Mouse (Mus musculus): Measurements from ENCODE around the gene Stkld1. TPM values are rescaled to one million over a fixed set of nuclear protein-coding genes. Genes with fewer than 3 reads are reported as not detected.

The Stkld1 gene
- polyA plus RNA-seq, 1 experiment from 2014 or later: 0.38 TPM

DNA sequence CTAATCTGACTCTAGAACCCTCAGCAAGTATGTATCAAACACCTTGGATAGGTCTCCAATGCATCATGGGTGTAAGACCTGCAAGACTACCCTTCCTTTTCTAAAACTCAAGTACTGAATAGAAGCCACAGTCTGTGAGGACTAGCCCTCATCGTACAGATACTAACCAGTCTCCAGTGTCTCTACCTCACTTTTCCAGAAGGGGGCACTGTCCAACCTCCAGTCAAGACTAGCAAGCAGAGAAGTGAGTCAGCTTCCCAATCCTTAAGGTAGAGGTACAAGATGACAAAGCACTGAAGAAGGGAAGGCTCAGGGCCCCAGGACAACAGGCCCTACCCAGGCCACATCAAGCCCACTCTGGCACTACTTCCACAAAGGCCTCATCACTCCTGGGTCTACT lies 3.5 kb upstream of the Stkld1 start:
- WGBS: 13% methylated on average over 1 of the region's 1 CpGs
- no peaks in the 10 kb centered on the region for H3K9me3 ChIP-seq (replicated peaks; ENCODE audit: control insufficient read depth, low read length, poor library complexity, severe bottlenecking)
- peaks cover 23% of the 10 kb centered on the region for H3K36me3 ChIP-seq (ENCODE audit: control insufficient read depth, insufficient read depth, low read length)
- H3K4me2 ChIP-seq (ENCODE audit: low read length): no peak overlapping the region
- H3K4me1 ChIP-seq (ENCODE audit: control insufficient read depth, insufficient read depth, low read length): peaks cover 25% of the 10 kb centered on the region
- ATAC-seq: no peak
- H3K27ac ChIP-seq (ENCODE audit: low read length): no peak overlapping the region
- no peaks in the 10 kb centered on the region for H3K27me3 ChIP-seq (ENCODE audit: control insufficient read depth, insufficient read depth, low read depth, low read length)
- H3K9ac ChIP-seq (ENCODE audit: low read depth, low read length): no peak overlapping the region
- no peak overlapping the region for H3K4me3 ChIP-seq (ENCODE audit: low read depth, low read length)

DNA sequence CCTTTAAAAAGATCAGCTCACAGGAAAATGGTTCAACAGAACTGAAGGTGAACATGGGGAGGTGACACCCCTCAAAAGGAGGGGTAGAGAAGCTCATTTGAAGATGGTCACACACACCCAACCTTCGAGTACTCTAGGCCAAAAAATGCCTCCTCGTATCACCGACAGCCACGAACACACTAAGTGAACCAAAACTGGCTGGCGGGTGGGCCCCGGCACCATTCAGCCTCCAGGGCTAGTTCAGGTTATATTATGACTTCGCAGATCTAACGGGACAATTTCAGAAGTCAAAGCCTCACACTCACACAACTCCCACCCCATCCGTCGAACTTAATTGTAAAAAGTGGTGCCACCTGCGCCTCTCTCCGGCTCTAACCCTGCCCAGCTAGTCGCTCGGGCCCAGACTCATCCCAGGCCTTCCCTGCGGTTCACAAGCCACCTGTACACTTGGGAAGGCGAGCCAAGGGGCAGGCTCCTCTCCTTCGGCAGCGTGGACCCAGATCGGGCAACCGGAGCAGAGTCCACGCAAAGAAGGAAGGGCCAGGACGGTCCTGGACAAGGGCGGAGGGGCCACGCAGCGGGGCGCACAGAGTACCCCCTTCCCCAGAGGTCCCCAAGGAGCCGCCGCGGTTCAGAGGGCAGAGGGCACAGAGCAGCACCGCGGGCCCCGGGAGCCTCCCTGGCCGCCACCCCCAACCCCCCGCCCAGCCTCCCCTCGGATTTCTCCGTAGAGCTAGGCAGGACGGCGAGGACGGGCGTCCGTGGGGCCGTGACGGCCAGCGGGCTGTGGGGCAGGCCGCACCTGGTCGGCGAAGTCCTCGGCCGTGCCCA lies 1.2 kb upstream of the Stkld1 start:
- Histone ChIP-seq H3K4me1 (ENCODE audit: control insufficient read depth, insufficient read depth, low read length) (peaks cover 25% of the 10 kb centered on the region), H3K9me3 (replicated peaks; ENCODE audit: control insufficient read depth, low read length, poor library complexity, severe bottlenecking) (no peaks in the 10 kb centered on the region), H3K4me3 (ENCODE audit: low read depth, low read length) (peak overlapping the region; percentile 96), H3K9ac (ENCODE audit: low read depth, low read length) (peak overlapping the region; percentile 99), H3K36me3 (ENCODE audit: control insufficient read depth, insufficient read depth, low read length) (peaks cover 10% of the 10 kb centered on the region; the same call in 1 of the 2 replicates), H3K4me2 (ENCODE audit: low read length) (peak overlapping the region; percentile 80), H3K27me3 (ENCODE audit: control insufficient read depth, insufficient read depth, low read depth, low read length) (no peaks in the 10 kb centered on the region), H3K27ac (ENCODE audit: low read length) (peak overlapping the region; percentile 80)
- peak; percentile 24; the same call in 1 of the 2 replicates for ATAC-seq
- WGBS: 3% methylated on average over 37 of the region's 49 CpGs

DNA sequence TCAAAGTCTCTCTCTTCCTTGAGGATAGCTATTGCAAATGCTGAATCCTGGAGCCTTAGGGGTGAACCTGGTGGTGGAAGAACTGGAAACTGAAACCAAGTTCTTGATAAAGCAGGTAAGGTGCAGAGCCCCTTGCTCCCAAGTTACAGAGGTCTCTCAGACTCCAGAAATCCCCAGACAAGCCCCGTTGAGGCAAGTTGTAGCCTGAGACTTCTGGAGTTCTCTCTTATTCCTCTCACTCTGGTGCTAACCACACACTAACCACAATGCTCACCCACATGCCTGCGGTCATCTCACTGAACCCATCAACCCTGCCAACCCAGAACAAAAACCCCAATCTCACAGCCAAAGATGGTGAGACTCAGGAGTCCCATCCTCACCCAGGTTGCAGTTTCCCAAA lies 1.4 kb downstream of the Stkld1 start:
- Histone ChIP-seq H3K4me1 (ENCODE audit: control insufficient read depth, insufficient read depth, low read length) (peaks cover 23% of the 10 kb centered on the region), H3K4me2 (ENCODE audit: low read length) (no peak overlapping the region), H3K9me3 (replicated peaks; ENCODE audit: control insufficient read depth, low read length, poor library complexity, severe bottlenecking) (no peaks in the 10 kb centered on the region), H3K9ac (ENCODE audit: low read depth, low read length) (no peak overlapping the region), H3K4me3 (ENCODE audit: low read depth, low read length) (no peak overlapping the region), H3K36me3 (ENCODE audit: control insufficient read depth, insufficient read depth, low read length) (peaks cover 4% of the 10 kb centered on the region; the same call in 1 of the 2 replicates), H3K27me3 (ENCODE audit: control insufficient read depth, insufficient read depth, low read depth, low read length) (no peaks in the 10 kb centered on the region), H3K27ac (ENCODE audit: low read length) (no peak overlapping the region)
- 97% methylated on average over 2 of the region's 2 CpGs for WGBS
- no peak for ATAC-seq

DNA sequence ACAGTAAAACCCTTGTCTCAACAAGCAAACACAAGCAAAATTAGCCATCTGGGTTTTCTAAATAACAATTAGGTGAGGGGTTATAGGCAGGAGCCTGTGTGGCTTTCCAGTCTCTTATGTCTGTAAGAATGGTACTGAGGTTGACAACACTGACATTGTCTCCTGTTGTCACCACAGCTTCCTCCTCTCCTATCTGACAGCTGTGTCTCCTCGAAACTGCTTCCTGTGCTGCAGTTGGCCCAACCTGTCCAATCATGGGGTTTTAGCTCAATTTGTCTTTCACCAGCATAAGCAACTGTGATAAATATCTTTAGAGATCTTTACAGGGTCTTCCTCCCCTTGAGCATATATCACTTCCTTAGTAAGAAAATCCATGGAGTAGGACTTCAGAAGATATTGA lies 2.6 kb downstream of the Stkld1 start:
- Histone ChIP-seq H3K9ac (ENCODE audit: low read depth, low read length) (no peak overlapping the region), H3K9me3 (replicated peaks; ENCODE audit: control insufficient read depth, low read length, poor library complexity, severe bottlenecking) (no peaks in the 10 kb centered on the region), H3K27me3 (ENCODE audit: control insufficient read depth, insufficient read depth, low read depth, low read length) (no peaks in the 10 kb centered on the region), H3K27ac (ENCODE audit: low read length) (no peak overlapping the region), H3K36me3 (ENCODE audit: control insufficient read depth, insufficient read depth, low read length) (no peaks in the 10 kb centered on the region), H3K4me2 (ENCODE audit: low read length) (no peak overlapping the region), H3K4me1 (ENCODE audit: control insufficient read depth, insufficient read depth, low read length) (peaks cover 12% of the 10 kb centered on the region), H3K4me3 (ENCODE audit: low read depth, low read length) (no peak overlapping the region)
- 65% methylated on average over 1 of the region's 1 CpGs for WGBS
- no peak for ATAC-seq

DNA sequence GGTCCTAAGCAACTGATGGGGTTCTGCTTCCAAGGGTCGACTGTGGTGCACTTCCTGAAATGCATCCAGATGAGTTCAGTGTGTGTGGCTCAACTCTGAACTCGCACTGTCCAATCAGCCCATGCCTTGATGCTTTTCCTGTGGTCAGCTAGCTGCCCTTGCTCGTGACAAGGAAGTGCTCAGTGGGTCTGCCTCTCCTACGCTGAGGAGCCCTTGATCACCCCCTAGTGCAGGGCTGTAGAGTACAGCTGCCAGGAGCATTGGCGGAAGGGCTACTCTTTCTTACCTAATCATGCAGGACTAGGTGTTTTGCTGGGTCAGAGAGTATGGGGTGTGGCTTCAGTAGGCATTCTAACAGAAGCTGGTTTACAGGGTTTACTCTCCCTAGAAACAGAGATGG lies 7.7 kb downstream of the Stkld1 start:
- WGBS: 44% methylated on average over 5 of the region's 5 CpGs
- H3K36me3 ChIP-seq (ENCODE audit: control insufficient read depth, insufficient read depth, low read length): no peaks in the 10 kb centered on the region
- no peak for ATAC-seq
- no peaks in the 10 kb centered on the region for H3K4me1 ChIP-seq (ENCODE audit: control insufficient read depth, insufficient read depth, low read length)
- H3K9me3 ChIP-seq (replicated peaks; ENCODE audit: control insufficient read depth, low read length, poor library complexity, severe bottlenecking): no peaks in the 10 kb centered on the region
- H3K4me2 ChIP-seq (ENCODE audit: low read length): no peak overlapping the region
- no peak overlapping the region for H3K4me3 ChIP-seq (ENCODE audit: low read depth, low read length)
- H3K9ac ChIP-seq (ENCODE audit: low read depth, low read length): no peak overlapping the region
- no peak overlapping the region for H3K27ac ChIP-seq (ENCODE audit: low read length)
- H3K27me3 ChIP-seq (ENCODE audit: control insufficient read depth, insufficient read depth, low read depth, low read length): no peaks in the 10 kb centered on the region; the same call in 1 of the 2 replicates

DNA sequence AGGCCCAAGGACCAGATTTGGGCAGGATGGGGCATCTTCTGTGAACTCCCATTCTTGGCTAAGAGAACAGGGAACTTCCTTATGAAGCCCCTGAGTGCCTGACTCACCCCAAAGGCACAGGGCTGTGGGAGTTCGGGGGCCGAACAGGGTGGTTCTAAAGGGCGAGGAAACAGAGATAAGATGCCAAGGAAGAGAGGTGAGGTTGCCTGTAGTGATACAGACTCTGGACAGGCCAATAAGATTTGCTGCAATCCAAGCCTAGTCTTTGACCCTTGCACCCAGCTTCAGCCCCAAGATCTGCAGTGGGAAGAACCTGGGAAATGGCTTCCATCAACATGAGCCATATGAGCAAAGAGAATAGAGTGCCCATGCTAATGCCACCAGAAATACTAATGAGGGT lies 9.4 kb downstream of the Stkld1 start:
- no peaks in the 10 kb centered on the region for H3K9me3 ChIP-seq (replicated peaks; ENCODE audit: control insufficient read depth, low read length, poor library complexity, severe bottlenecking)
- no peaks in the 10 kb centered on the region for H3K4me1 ChIP-seq (ENCODE audit: control insufficient read depth, insufficient read depth, low read length)
- no peak overlapping the region for H3K4me3 ChIP-seq (ENCODE audit: low read depth, low read length)
- no peak overlapping the region for H3K27ac ChIP-seq (ENCODE audit: low read length)
- WGBS: 84% methylated on average over 3 of the region's 3 CpGs
- H3K9ac ChIP-seq (ENCODE audit: low read depth, low read length): no peak overlapping the region
- H3K27me3 ChIP-seq (ENCODE audit: control insufficient read depth, insufficient read depth, low read depth, low read length): no peaks in the 10 kb centered on the region; the same call in 1 of the 2 replicates
- ATAC-seq: no peak
- no peaks in the 10 kb centered on the region for H3K36me3 ChIP-seq (ENCODE audit: control insufficient read depth, insufficient read depth, low read length)
- H3K4me2 ChIP-seq (ENCODE audit: low read length): no peak overlapping the region

DNA sequence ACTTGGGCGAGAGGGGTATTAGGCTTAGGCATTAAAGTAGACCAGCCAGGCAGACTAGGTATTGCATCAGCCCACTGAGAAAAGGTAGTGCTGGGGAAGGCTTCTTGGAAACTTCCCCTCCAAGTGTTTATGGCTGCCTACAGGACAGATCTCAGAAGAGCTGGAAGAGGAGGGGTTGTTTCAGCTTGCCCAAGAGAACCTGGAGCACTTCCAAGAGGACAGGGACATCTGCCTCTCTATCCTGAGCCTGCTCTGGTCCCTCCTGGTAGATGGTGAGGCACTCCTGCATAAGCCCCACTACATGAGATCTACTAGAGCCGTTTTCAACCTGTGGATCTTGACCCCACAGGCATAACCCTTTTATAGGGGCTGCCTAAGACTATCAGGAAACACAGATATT lies 16.6 kb downstream of the Stkld1 start:
- Histone ChIP-seq H3K9ac (ENCODE audit: low read depth, low read length) (no peak overlapping the region), H3K27me3 (ENCODE audit: control insufficient read depth, insufficient read depth, low read depth, low read length) (no peaks in the 10 kb centered on the region), H3K27ac (ENCODE audit: low read length) (no peak overlapping the region), H3K4me2 (ENCODE audit: low read length) (no peak overlapping the region), H3K36me3 (ENCODE audit: control insufficient read depth, insufficient read depth, low read length) (peaks cover 22% of the 10 kb centered on the region), H3K4me1 (ENCODE audit: control insufficient read depth, insufficient read depth, low read length) (no peaks in the 10 kb centered on the region), H3K4me3 (ENCODE audit: low read depth, low read length) (no peak overlapping the region), H3K9me3 (replicated peaks; ENCODE audit: control insufficient read depth, low read length, poor library complexity, severe bottlenecking) (no peaks in the 10 kb centered on the region)
- WGBS: 90% methylated on average over 2 of the region's 2 CpGs
- no peak for ATAC-seq

DNA sequence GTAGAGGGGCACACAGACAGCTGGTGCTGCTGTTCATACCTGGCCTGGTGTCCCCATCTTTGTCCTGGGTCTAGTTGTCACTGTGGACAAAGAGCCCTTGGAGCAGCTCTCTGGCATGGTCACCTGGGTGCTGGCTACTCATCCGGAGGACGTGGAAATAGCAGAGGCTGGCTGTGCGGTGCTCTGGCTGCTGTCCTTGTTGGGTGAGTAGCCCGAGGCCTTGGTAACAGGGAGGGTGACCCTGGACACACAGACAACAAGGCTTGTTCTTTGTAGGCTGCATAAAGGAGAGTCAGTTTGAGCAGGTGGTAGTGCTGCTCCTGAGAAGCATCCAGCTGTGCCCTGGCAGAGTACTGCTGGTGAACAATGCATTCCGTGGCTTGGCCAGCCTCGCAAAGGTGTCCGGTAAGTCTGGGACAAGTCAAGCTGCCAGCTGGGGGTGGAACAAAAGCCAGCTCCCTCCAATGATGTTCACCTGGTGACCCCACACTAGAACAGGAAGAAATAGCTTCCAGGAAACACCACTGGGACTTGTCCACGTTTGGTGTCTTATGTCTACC lies 17.6 kb downstream of the Stkld1 start:
- Histone ChIP-seq H3K4me2 (ENCODE audit: low read length) (no peak overlapping the region), H3K4me3 (ENCODE audit: low read depth, low read length) (no peak overlapping the region), H3K27ac (ENCODE audit: low read length) (no peak overlapping the region), H3K9ac (ENCODE audit: low read depth, low read length) (no peak overlapping the region), H3K36me3 (ENCODE audit: control insufficient read depth, insufficient read depth, low read length) (peaks cover 22% of the 10 kb centered on the region), H3K27me3 (ENCODE audit: control insufficient read depth, insufficient read depth, low read depth, low read length) (no peaks in the 10 kb centered on the region), H3K4me1 (ENCODE audit: control insufficient read depth, insufficient read depth, low read length) (no peaks in the 10 kb centered on the region), H3K9me3 (replicated peaks; ENCODE audit: control insufficient read depth, low read length, poor library complexity, severe bottlenecking) (no peaks in the 10 kb centered on the region)
- WGBS: 88% methylated on average over 8 of the region's 8 CpGs
- ATAC-seq: no peak

DNA sequence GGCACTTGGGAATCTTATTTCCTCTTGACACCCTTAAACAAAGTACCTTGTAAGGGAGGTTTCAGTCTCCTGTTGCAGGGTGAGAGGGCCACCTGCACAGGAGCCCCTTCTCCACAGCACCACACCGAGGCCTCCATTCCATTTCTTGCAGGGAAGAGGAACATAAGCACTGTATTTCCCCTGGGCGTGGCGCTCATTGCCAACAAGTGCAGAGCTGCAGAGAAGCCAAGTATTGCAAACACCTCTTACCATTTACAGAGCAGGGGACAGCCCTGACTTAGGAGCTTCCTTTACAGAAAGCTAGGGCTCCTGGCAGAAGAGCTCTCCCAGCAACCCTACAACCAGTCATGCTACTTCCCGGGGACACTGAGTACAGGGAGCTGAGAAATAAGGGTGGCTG lies 18.3 kb downstream of the Stkld1 start:
- Histone ChIP-seq H3K9ac (ENCODE audit: low read depth, low read length) (no peak overlapping the region), H3K36me3 (ENCODE audit: control insufficient read depth, insufficient read depth, low read length) (peaks cover 26% of the 10 kb centered on the region), H3K4me1 (ENCODE audit: control insufficient read depth, insufficient read depth, low read length) (no peaks in the 10 kb centered on the region), H3K4me2 (ENCODE audit: low read length) (no peak overlapping the region), H3K27me3 (ENCODE audit: control insufficient read depth, insufficient read depth, low read depth, low read length) (no peaks in the 10 kb centered on the region), H3K27ac (ENCODE audit: low read length) (no peak overlapping the region), H3K9me3 (replicated peaks; ENCODE audit: control insufficient read depth, low read length, poor library complexity, severe bottlenecking) (no peaks in the 10 kb centered on the region), H3K4me3 (ENCODE audit: low read depth, low read length) (no peak overlapping the region)
- 93% methylated on average over 4 of the region's 4 CpGs for WGBS
- no peak for ATAC-seq

Measured in midbrain, embryonic 16.5 days (tissue).